Mouse (Mus musculus) gastrocnemius, adult 18-20 months (tissue): ENCODE measurements around the gene Tpo. TPM values are rescaled to one million over a fixed set of nuclear protein-coding genes. Genes with fewer than 3 reads are reported as not detected.

Experiments used
- DNase-seq: peaks from one replicate; pipeline ENCODE4 v3.0.0; 2021; ENCODE audit warnings: low spot score
- total RNA-seq, 2 experiments: library from RNA; stranded (reverse); gene quantifications; 2 replicates each; pipeline ENCODE4 v1.2.3; 2021

The Tpo gene
- total RNA-seq, 2 experiments from 2014 or later: not detected

DNA sequence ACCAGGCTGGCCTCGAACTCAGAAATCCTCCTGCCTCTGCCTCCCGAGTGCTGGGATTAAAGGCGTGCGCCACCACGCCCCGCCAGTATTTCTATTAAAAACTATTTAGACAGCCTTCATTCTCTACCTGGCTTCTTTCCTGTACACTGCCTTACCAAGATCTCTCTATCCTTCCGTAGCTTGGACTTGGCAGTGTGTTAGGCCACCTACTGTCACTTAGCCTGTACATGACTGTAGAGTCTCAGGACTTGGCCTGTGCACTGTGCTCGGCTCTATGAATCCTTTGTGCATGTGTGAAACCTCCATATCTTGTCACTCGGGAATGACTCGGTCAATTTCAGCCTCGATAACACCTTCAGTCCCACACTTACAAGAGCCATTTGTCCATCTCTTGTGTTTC, 55.4 kb downstream of the Tpo start:
- DNase-seq: no peak

DNA sequence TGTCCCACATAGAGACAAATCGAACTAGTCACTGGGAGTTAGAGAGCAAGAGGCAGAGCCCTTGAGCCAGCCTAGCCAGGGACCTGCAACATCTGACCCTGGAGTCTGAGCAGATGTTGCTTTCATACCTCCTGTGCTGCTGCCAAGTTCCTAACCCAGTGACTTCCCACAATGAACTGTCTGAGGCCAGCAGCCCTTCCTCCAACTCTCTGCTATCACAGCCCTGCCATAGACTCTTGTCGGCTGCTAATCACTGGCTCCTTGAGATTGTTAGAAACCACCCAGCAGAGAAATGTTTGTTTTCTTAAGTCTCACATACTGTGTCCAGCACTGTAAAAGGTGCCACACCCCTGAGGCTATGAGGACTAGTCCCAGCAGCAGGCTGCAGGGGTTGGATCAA, 56.1 kb downstream of the Tpo start:
- DNase-seq: peak; percentile 7

DNA sequence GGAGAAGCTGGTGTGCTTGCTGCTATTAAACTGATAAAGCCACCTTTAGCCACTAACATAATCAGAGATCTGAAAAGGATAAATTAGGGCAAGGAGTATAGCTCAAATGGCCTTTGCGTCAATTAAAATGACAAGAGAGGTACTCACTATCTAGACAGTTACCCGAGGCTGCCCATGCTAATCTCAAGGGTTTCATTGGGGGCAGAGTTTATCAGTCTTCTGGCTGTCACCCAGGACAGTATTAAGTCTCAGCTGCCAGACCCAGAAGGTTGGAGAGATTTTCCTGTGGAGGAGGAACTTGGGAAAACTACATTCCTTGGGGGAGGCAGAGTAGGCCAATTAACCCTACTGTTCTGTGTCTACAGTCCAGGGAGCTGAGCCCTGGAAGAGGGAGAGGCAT, 63.1 kb downstream of the Tpo start:
- no peak for DNase-seq

DNA sequence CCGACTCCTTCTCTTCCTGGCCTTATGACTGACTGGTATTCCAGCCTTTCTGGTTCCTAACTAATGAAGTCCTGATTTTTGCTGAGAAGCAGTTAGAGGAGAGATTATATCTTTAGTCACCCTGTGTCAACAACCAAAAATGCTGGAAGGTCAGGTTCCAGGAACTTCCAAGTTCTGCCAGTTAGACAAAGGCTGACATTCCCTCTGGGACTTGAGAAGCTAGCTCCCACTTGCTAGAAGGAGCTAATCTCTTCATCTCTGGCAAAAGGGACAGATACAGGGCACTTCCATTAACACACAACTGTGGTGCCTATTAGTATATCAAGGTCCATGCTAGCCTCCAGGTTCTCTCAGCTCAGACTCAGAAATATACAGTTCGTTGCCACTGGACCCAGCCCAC, 64.6 kb downstream of the Tpo start:
- no peak for DNase-seq

DNA sequence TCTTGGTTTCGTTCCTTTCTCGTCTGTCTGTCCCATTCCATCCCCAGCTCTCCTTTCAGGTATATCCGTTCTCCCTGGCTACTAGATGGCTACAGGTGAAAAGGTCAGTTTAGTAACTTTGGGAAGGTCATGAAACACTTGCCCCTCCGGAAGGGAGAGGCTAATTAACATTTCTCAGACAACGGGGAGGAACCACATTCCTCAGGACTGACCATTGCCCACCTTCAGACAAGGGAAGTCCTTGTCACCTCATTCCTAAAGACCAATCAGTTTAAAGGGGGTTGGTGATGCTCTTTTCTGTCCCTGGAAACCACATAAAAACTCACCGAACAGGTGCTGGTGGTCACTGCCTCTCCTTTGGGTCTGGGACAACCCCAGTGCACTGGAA, 70.3 kb downstream of the Tpo start:
- DNase-seq: no peak

- DNase-seq: no peak
Observed at GRCm38 (mm10) chr12:30061503-30062117, 70.8 kb downstream of the Tpo start.

DNA sequence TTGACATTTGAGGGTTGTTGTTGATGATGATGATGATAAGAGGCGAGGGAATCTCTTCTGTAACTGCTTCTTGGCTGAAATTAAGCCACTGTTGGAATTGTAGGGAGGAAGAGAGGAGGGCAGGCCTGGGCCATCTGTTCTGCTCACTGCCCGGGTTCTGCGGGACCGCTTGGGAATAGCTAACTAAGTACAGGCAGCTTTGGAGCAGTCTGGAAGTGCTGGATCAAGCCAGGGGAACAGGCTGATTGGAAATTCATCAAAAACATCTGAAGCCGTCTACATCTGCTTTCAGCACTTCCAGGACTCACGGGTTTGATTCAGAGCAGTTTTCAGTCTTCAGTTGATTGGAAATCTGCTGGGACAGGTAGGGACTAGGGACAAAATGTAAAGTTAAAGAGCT, 74.4 kb downstream of the Tpo start:
- DNase-seq: no peak

DNA sequence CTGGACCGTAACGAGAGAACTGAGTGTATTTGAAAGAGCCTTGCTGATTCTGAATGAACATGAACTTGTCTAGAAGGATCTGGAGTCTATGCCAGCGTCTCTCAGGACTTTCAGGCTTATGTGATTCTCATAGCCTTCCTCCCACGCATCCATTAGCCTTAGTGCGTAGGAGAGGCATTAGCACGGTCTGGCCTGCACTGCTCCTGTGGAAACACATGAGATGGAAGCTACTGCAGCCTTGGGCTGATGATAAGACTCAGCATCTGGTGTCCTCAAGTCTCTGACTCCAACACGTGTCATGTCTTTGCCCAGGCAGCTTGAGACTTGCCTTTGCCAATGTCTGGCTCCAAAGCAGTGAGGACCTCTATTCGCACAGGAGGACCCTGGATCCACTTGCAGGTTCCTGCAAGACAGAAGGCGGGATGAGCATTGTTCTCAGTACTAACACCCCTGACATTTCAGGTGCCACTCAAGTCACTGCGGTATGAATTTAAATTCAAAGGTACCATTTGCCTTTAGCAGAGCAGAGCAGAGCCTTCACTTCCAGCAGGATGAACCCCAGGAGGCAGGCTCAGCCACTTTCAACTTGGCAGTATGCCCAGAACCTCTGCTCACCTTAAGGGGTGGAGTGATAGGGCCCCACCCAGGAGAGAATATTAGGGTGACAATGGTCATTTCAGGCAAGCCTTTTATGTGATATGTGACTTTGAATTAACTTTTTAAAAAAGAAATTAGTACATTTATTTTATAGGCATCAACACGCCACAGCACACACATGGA, 77.5 kb downstream of the Tpo start:
- DNase-seq: no peak

DNA sequence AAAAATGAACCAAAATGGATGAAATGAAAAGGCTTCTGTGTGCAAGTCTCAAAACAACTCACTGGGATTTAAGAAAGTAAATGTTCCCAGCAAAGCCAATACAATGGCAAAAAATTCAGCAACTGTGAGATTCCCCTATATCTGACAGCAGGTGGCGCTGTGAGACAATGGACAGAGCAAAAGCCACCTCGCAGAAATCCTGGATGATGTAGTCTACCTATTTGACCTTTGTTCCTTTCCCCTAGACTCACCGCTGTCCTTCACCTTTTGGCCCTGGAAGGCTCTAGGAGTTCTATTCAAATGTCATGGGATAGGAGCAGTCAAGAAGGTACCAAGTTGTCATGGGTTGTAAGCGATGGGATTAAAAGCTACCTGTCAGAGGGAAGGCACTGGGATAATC, 82.2 kb downstream of the Tpo start:
- peak; percentile 51 for DNase-seq

- DNase-seq: no peak
Observed at GRCm38 (mm10) chr12:30049818-30050217, 82.6 kb downstream of the Tpo start.

DNA sequence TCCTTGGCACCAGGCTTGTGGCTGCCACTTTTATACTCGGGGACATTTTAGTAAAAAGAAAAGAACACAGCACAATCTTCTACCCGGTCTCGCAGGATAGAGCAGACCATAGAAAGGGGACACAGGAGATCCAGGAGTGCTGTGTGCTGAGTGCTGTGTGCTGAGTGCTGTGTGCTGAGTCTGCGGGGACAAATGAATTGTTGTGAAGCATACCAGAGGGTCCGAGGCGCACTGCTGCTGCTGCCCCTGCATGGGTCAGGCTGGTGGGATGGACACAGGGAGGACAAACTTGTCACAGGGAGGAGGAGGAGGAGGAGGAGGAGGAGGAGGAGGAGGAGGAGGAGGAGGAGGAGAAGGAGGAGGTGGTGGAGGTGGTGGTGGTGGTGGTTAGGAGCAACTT, 83.6 kb downstream of the Tpo start:
- no peak for DNase-seq

- peak; percentile 49 for DNase-seq
Observed at GRCm38 (mm10) chr12:30040150-30040549, 92.3 kb downstream of the Tpo start.

DNA sequence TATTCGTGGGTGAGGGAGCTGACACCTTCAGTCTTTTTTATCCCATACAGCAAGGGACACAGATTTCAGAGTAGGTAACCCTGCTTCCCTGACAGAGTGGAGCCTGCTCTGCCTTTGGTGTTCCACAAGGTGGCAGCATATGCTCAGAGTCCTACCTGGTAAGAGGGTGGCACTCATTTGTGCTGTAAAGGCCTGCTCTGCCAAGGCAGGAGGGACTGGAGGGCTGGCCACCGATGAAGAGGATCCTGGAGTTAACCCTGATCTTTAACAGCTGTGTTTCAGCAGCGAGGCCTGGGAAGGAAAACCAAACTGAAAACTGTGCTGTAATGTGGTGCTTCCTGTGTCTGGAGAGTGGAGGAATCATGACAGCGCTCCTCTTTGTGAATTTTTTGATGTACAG, 92.9 kb downstream of the Tpo start:
- DNase-seq: peak; percentile 45

GRCm38 (mm10) chr12:30036569-30037055, 95.8 kb downstream of the Tpo start:
- DNase-seq: no peak

- peak; percentile 28 for DNase-seq
Observed at GRCm38 (mm10) chr12:30035841-30036568, 96.4 kb downstream of the Tpo start.

- peak; percentile 40 for DNase-seq
Observed at GRCm38 (mm10) chr12:30035406-30035805, 97.0 kb downstream of the Tpo start.

GRCm38 (mm10) chr12:30034681-30035080, 97.7 kb downstream of the Tpo start:
- no peak for DNase-seq

GRCm38 (mm10) chr12:30030571-30030970, 101.9 kb downstream of the Tpo start:
- no peak for DNase-seq

- no peak for DNase-seq
Observed at GRCm38 (mm10) chr12:30029111-30029510, 103.3 kb downstream of the Tpo start.

DNA sequence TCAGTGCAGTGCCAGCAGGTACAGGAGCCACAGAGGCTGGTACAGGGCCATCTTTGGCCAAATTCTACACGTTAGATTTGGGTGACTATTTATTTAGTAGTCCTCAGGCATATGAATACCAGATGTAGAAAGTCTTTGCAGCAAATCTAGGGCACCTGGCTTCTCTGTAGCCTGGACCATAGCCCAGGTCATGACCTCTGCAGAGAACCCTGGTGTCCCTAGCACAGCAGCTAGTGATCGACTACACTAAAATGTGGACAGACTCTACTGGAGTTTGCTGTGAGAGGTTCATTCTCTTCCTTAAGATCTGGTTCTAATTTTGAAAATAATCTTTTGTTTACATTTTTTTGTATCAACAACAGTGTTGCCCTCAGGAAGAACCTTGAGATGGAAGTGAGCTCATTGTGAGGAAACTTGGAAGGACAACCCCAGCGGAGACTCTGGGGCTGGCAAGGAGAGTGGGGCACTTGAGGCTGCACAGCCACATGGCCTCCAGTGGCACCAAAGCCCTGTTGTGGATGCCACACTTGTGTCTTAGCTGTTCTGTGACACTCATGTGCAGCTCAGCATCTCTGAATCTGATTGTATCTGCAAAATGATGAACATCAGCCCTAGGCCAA, 104.6 kb downstream of the Tpo start:
- DNase-seq: peak; percentile 27

- DNase-seq: peak; percentile 72
Observed at GRCm38 (mm10) chr12:30024264-30024825, 108.1 kb downstream of the Tpo start.

GRCm38 (mm10) chr12:30023491-30023890, 108.9 kb downstream of the Tpo start:
- peak; percentile 21 for DNase-seq
